Mouse (Mus musculus) testis, adult 2 months (tissue): ENCODE measurements around the gene Defb45.

ENCODE experiments used
- CTCF ChIP-seq: fragments of 200-500 bp; IDR thresholded peaks from 2 replicates; pipeline ENCODE4 v1.5.1; 2012; ENCODE audit warnings: low read depth, mild to moderate bottlenecking, inconsistent platforms, low read length, moderate library complexity; ENCODE audit not compliant: control insufficient read depth, insufficient read depth, insufficient replicate concordance
- POLR2A ChIP-seq: fragments of 200-500 bp; IDR thresholded peaks from 2 replicates; pipeline ENCODE4 v1.6.1; 2012; ENCODE audit warnings: low read depth, mild to moderate bottlenecking, inconsistent platforms, low read length, moderate library complexity; ENCODE audit not compliant: control insufficient read depth

DNA sequence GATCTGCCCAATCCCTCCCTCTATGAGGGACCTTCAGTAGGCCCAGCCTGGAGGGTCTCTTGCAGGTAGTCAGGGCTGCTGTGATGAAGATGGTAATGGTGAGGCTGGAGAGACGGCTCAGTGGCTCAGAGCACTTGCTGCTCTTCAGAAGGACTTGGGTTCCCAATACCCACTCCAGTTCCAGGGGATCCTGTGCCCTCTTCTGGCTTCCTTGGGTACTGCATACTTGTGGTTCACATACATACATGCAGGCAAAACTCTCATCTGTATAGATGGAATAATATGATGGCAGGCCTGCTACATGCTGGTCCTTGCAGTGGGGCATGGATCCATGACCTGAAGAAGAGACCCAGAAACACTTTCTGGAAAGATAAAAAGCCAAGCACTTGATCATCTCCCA lies 9.5 kb upstream of the Defb45 start:
- TF ChIP-seq POLR2A, result no peak
- TF ChIP-seq CTCF, result no peak
